Mouse (Mus musculus) gastrocnemius, adult 18-20 months (tissue): ENCODE measurements around the gene Onecut1. TPM values are rescaled to one million over a fixed set of nuclear protein-coding genes. Genes with fewer than 3 reads are reported as not detected.

Source experiments
- DNase-seq: peaks from one replicate; pipeline ENCODE4 v3.0.0; 2021; ENCODE audit warnings: low spot score
- long read RNA-seq, 2 experiments: library from polyadenylated mRNA; stranded (forward); transcript quantifications; one replicate each; pipeline ENCODE4 v2.0.0; 2021
- total RNA-seq, 2 experiments: library from RNA; stranded (reverse); gene quantifications; 2 replicates each; pipeline ENCODE4 v1.2.3; 2021

Onecut1 gene
- total RNA-seq: not detected
- long read RNA-seq, experiment 1: 0 reads
- long read RNA-seq, experiment 2: 0 reads

DNA sequence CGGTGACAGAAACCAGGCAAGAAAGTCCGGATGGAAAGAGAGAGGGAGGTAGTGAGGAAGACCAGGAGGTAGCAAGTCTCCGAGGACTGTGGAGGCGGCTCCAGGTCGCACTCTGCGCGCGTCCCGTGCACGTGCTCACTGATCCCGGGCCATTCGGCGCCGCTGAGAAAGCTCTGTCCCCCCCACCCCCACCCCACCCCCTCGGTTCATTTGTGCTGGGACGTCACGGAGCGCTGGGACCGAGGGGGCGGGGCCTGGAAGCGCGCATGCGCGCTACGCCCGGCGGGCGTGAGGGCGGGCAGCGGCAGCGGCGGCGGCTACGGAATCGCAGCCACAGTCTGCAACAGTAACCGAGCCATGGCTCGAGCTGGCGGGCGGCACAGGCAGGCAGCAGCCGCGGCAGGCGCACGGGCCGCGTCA, at the start of gene Onecut1:
Gene Onecut1 (plus strand): TSS at position 361 of the 420 bp plus-strand sequence.
- no peak for DNase-seq

- DNase-seq: no peak
These were observed 41.8 kb upstream of the Onecut1 start for GRCm38 (mm10) chr9:74819736-74820511.

DNA sequence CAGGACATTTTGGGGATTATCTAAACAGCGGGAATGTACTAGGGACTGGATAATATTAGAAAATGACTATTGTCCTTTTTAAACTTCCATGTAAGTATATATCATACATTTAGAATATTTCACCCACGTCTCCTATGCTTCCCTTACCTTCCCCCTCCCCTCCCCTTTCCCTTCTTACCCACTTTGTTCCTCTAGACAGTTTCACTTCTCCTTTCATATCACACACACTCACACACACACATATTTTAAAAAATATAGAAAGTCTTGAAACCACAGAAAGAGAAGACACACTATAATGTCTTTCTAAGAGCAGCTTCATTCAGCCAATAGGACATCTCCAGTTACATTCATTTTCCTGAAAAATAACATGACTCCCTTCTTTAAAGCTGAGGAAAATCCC, 36.6 kb upstream of the Onecut1 start:
- DNase-seq: no peak

DNA sequence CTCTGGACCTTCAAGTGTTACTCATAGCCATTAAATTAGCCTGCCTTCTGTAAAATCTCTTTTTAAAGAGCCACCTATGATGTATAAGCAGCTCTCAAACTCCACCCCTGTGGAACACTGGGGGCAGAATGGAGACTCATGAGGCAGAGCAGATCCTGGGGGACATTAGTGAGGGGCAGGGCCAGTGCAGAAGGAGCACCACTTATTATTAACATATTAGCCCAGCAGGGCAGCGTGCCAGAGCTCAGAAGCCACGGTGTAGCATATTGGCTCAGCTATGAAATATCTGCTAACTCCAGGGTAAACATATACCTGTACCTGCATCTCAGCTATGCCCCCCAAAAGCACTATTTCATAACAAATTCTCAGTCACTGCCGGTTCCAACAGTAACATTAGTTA, 32.5 kb upstream of the Onecut1 start:
- DNase-seq: no peak

DNA sequence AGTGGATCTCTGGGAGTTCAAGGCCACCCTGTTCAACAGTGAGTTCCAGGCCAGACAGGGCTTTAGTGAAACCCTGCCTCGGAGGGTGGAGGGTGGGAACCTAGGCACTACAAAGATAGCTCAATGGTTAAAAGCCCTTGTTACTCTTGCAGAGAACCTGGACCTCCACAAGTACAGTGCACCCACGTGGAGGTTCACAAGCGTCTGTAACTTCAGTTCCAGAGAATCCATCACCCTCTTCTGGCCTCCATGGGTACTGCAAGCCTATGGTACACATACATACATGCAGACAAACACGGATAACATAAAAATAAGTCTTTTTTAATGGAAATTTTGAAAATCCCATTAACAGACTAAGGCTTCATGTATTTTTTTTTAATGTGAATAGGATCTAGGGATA, 18.8 kb upstream of the Onecut1 start:
- no peak for DNase-seq

GRCm38 (mm10) chr9:74846867-74847830, 14.6 kb upstream of the Onecut1 start:
- no peak for DNase-seq

- DNase-seq: no peak
These were observed 13.1 kb upstream of the Onecut1 start for GRCm38 (mm10) chr9:74848411-74849194.

GRCm38 (mm10) chr9:74849195-74849978, 12.3 kb upstream of the Onecut1 start:
- no peak for DNase-seq

DNA sequence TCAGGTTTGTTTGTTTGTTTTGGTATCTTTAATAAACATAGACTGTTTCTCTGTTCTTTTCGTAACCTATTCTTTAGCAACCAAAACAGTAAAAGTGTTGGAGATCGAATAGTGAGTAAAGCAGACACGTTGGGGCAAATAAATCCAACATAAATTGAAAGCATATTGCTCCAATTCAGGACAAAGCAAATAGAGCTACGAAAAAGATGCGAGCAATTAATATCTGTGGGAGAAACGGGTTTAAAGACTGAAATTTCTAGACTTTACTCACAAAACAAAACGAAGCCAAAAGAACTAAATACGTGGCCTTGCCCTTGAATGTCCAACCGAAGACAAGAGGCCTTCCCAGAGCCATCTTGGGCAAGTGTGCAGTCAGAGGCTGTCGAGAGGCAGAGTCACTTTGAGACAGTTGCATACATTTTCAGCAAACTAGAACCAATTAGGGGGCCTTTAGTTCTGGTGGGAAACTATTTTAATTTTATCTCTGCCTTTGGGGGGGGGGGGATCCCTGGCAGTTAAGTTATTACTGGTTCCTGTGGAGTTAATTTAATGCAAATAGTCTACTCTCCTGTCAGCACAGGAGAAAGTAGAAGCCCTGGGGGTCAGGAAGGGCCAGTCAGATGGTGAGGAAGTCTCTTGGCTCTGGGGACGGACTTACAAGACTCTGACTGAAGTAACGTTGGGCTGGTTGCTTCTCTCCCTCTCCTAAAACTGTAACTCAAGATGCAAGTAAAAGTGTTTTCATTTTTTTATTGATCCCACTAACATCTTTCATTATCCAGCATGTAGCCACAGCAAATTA, 11.5 kb upstream of the Onecut1 start:
- no peak for DNase-seq

GRCm38 (mm10) chr9:74850781-74851145, 11.0 kb upstream of the Onecut1 start:
- DNase-seq: no peak

DNA sequence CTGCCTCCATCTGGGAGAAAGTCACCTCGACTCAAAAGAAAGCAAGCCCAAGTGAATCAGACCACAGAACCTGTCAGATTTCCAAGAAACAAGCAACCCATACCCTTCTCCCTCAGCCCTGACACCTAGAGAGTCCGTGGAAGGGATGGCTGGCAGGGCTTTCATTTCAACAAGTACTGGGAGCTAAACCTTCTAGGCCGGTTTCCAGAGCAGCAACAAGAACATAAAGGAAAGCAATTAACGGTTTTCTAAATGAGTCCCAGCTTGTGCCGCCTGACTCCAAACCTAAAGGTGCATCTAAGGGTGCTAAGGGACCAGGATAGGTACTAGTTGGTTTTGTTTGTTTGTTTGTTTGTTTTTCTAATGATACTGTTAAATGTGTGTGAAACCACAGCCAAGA, 10.1 kb upstream of the Onecut1 start:
- DNase-seq: no peak

DNA sequence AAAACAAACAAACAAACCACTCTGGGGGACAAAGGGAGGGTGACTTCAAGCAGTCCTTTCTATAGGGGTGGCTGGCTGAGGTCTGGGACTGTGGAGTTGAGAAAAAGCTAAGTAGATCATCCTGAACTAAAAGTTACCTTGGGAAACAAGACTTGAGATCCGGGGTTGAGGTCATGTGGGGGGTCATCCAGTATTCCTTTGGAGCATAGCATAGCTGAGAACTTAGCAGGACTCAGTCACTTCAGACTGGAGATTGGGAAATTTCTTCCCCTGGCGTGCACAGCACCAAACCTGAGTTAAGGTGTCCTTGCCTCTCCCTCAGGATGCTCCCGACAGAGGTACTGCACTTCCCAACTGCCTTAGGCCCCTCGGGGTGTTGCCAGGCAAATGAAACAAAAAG, 9.4 kb upstream of the Onecut1 start:
- no peak for DNase-seq

DNA sequence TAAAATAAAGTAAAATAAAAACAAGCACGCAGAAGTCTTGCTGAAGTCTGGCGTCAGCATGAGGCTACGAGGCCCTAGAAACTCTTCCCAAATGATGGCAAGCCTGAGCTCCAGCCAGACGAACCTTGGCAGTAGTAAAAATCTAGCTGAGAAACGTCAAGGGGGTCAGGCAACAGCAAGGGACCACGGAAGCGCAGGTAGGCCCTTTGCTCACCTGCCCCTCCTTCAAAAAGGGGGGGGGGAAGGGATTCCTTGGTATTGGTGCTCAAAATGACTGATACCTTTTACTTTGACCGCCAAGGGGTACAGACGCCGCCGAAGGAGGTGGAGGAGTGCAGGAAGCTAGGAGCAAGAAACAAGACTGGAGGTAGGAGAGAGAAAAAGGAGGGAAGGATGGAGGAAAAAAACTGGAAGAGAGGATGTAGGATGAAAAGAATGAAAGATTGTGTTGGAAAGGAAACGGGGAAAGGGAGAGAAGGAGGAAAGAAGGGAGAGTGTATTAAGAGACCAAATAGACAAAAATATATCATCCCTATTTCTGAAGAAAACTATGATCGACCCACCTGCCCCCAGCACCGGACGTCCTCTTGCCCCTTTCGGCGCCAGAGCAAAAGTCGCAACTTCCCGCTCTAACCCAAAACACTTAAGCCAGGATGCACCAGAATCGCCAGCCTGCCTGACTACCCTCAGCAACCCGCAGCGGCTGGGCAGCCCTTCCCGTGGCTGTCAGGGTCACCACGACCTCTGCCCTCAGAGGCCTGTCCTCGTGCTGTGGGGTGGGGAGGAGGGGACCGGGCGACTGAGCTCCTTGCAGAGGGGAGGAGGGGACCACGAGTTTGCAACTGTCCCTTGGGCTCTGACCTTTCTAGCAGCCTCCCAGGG, 8.3 kb upstream of the Onecut1 start:
- DNase-seq: no peak

DNA sequence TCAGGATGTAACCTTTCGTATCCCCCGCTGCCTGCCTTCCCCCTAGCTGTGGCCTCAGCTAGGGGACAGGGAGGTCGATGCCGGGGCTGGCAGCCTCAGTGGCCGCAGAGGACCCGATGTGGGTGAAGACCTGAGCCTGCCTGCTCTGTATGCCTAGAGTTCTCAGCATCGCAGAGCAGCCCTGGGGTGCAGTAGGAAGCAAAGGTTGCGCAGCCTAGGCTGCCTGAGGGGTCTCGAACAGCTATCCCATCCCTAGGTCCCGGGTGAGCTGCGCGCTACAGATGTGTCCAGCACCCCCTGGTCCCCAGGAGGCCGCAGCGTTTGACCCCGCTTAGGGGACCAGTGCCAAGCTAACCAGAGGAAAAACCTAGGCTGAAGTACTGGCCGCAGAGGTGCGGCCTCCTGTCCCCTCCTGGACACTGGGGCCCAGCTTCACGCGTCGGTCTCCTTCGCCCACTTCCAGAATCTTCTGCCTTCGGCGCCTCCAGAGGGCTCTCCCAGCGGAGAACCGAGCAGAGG, 7.6 kb upstream of the Onecut1 start:
- DNase-seq: no peak

GRCm38 (mm10) chr9:74855446-74855845, 6.3 kb upstream of the Onecut1 start:
- DNase-seq: no peak

DNA sequence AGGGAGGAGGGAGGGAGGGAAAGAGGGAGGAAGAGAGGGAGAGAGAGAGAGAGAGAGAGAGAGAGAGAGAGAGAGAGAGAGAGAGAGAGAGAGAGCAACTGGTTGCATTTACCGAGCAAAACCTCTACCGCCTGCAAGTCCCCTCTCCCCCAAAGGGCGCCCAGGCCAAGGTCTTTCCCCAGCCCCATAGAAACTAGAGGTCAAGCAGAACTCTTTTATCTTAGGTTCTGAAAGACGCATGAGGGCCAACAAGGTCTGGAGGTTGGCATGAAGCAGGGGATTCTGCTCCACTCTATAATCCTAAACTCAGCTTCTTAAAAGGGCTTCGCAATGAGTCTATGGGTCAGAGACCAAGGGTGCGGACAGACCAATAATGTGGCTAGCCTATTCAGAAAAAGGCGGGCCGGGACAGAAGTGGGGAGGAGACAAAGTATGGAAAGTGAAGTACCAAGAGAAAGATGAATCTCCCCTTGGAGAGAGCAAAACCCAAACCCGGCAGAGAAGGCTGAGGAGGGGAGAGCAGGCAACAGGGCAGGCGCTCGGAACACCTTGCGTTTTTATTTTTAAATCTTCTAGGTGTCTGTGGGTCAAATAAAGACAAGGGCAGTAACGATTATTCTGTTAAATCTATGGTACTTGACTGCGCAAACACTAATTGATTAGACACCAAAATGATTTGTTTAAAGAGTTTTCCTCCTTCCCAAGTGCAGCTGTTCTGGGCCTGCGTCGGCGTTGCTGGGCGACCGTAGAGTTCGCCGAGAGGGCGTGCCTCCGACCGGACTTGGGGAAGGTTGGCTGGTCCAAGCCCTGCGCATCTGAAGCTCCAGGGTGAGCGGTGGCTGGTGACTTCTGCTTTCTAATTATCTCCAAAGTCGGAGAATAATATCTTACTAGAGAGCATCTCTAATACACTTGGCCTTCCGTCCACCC, 4.9 kb upstream of the Onecut1 start:
- DNase-seq: no peak

- DNase-seq: no peak
These were observed 4.2 kb upstream of the Onecut1 start for GRCm38 (mm10) chr9:74857508-74857840.

DNA sequence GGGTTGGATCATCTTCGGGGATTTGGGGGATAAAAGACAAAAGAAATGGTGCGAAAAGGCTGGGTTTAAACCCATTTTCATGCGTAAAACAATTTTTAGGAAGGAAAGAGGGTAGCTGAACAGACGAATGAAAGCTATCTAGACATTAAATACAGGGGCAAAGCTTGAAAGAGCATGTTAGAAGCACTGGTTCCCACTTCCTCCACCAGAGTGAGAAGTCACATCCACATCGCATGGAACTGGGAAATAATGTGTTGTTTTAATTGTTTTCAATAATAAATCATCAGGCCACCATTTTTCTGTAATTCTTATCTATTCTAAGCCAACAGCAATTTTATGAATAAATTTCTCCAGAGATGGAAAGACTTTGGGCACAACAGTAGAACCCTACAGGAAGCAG, 3.6 kb upstream of the Onecut1 start:
- no peak for DNase-seq
